Mouse (Mus musculus) stomach, postnatal 0 days (tissue): ENCODE results near the gene Dis3l2.

Experiments
- CTCF ChIP-seq: IDR thresholded peaks from 2 replicates; pipeline ENCODE4 v1.5.1; 2016; ENCODE audit warnings: antibody characterized with exemption, low read depth, mild to moderate bottlenecking, moderate library complexity
- EP300 ChIP-seq: optimal IDR thresholded peaks from 2 replicates; pipeline ENCODE3; 2016; ENCODE audit warnings: antibody characterized with exemption

DNA sequence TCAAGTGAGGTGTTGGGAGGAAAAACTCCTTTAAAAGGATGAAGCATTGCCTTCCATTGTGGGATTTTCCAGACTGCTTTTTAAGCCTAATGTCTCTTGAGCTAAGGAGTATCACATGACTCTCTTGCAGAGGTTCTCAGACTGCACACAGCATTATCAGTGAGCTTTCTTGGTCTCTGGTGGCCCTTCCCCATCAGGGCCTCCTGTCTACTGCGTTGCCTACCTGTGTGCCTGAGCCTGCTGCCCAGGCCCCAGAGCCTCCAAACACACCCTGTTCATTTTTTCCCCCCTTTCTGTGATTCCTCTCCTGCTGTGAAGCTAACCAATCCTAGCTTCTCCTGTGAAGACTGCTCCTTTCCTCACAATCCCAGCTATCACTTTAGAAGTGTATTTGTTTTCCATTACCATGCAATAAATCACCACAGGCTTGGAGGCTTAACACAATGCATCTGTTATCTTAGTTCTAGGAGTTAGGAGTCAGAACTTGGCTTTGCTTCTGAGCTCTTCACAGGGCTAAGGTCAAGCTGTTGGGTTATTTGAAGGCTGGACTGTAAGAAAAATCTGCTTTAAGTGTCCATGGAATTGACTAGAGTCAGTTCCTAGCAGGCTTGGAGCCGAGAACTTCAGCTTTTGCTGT is 130.9 kb downstream of the Dis3l2 start:
- TF ChIP-seq CTCF, result no peak
- TF ChIP-seq EP300, result no peak
